Mouse (Mus musculus): ENCODE results near the gene Rps21. TPM values are rescaled to one million over a fixed set of nuclear protein-coding genes. Genes with fewer than 3 reads are reported as not detected.
A peak's percentile ranks its signal among the peaks of the same experiment; 100 is the strongest.

The Rps21 gene
- polyA plus RNA-seq, 1 experiment, result 703 TPM

DNA sequence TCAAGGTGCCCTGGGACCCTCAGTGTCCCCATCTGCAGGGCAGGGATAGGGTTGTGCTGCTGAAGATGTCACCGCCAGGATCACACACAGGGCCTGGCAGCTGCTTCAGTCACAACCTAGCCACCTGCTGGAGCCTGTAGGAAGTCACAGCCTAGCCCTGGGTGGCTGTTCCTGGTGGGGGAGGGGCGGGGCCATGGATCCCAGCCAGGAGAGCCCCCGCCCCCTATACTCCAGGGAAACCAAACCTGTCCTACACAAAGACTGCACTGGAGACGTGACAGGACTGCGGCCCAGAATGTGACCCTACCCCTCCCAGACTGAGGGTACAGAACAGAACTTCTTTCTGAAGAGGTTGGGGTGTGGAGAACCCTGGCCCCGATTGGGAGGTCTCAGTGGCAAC is 34.9 kb upstream of the Rps21 start:
- H3K4me1 ChIP-seq (ENCODE audit: control insufficient read depth, insufficient read depth, low read length), result peaks cover 9% of the 10 kb centered on the region
- H3K4me3 ChIP-seq (ENCODE audit: control insufficient read depth, low read depth, low read length), result no peak overlapping the region
- TF ChIP-seq CTCF (IDR thresholded peaks at IDR 0.05; ENCODE audit: control insufficient read depth, insufficient read depth, insufficient replicate concordance, low read depth, low read length) (no peak), POLR2A (IDR thresholded peaks at IDR 0.05; ENCODE audit: control insufficient read depth, low read depth, low read length) (no peak)
- H3K27me3 ChIP-seq (ENCODE audit: control insufficient read depth, insufficient read depth, low read length), result no peaks in the 10 kb centered on the region
- H3K36me3 ChIP-seq (ENCODE audit: control insufficient read depth, insufficient read depth, low read length), result no peaks in the 10 kb centered on the region
- H3K27ac ChIP-seq (ENCODE audit: control insufficient read depth, insufficient read depth, low read depth, low read length), result no peak overlapping the region

GRCm38 (mm10) chr2:180224647-180225043 is 32.5 kb upstream of the Rps21 start:
- TF ChIP-seq POLR2A (IDR thresholded peaks at IDR 0.05; ENCODE audit: control insufficient read depth, low read depth, low read length) (no peak), CTCF (IDR thresholded peaks at IDR 0.05; ENCODE audit: control insufficient read depth, insufficient read depth, insufficient replicate concordance, low read depth, low read length) (no peak)
- Histone ChIP-seq H3K27me3 (ENCODE audit: control insufficient read depth, insufficient read depth, low read length) (no peaks in the 10 kb centered on the region), H3K27ac (ENCODE audit: control insufficient read depth, insufficient read depth, low read depth, low read length) (no peak overlapping the region), H3K36me3 (ENCODE audit: control insufficient read depth, insufficient read depth, low read length) (no peaks in the 10 kb centered on the region), H3K4me3 (ENCODE audit: control insufficient read depth, low read depth, low read length) (peak overlapping the region; percentile 25), H3K4me1 (ENCODE audit: control insufficient read depth, insufficient read depth, low read length) (peaks cover 23% of the 10 kb centered on the region)

GRCm38 (mm10) chr2:180225044-180225761 is 32.0 kb upstream of the Rps21 start:
- H3K27ac ChIP-seq (ENCODE audit: control insufficient read depth, insufficient read depth, low read depth, low read length), result no peak overlapping the region
- H3K4me1 ChIP-seq (ENCODE audit: control insufficient read depth, insufficient read depth, low read length), result peaks cover 23% of the 10 kb centered on the region
- peak overlapping the region; percentile 51 for H3K4me3 ChIP-seq (ENCODE audit: control insufficient read depth, low read depth, low read length)
- H3K27me3 ChIP-seq (ENCODE audit: control insufficient read depth, insufficient read depth, low read length), result no peaks in the 10 kb centered on the region
- TF ChIP-seq POLR2A (IDR thresholded peaks at IDR 0.05; ENCODE audit: control insufficient read depth, low read depth, low read length), result no peak
- TF ChIP-seq CTCF (IDR thresholded peaks at IDR 0.05; ENCODE audit: control insufficient read depth, insufficient read depth, insufficient replicate concordance, low read depth, low read length), result no peak
- H3K36me3 ChIP-seq (ENCODE audit: control insufficient read depth, insufficient read depth, low read length), result no peaks in the 10 kb centered on the region

DNA sequence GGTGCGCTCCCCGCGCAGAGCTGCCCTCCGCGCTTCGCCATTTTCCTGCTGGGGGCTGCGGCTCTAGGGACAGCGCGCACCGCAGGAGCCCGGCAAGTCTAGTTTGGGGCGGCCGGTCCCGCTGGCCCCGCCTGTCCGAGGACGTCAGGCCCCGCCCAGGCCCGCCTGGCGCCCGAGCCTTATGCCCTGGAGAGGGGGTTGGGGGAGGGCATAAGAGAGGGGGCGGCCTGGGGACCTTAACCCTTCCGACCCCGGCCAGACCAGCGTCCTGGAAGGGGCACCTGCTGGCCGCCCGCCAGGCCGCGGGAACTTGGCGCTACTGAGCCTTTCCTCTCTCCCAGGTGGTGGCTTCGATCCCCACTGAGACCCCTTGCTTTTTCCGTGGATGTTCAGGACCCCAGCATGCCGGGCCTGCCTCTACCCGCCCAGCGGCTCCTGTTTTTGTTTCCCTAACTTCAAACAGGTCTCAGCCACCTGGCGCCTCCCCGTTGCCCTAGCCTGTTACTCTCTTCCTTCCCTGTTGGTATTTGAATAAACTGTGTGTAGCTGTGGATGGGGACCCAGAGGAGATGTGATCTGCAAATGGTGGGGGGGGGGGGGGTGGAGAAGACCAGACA is 31.3 kb upstream of the Rps21 start, which contains the start of gene Lama5:
Gene Lama5, minus strand, starts transcription at position 98 of the 617 bp plus-strand sequence.
- H3K4me3 ChIP-seq (ENCODE audit: control insufficient read depth, low read depth, low read length), result peak within 1 kb of the TSS; percentile 51
- H3K27me3 ChIP-seq (ENCODE audit: control insufficient read depth, insufficient read depth, low read length), result no peaks in the 10 kb centered on the region
- H3K27ac ChIP-seq (ENCODE audit: control insufficient read depth, insufficient read depth, low read depth, low read length), result no peak within 1 kb of the TSS
- peaks cover 23% of the 10 kb centered on the region for H3K4me1 ChIP-seq (ENCODE audit: control insufficient read depth, insufficient read depth, low read length)
- H3K36me3 ChIP-seq (ENCODE audit: control insufficient read depth, insufficient read depth, low read length), result no peaks in the 10 kb centered on the region
- TF ChIP-seq POLR2A (IDR thresholded peaks at IDR 0.05; ENCODE audit: control insufficient read depth, low read depth, low read length) (no peak), CTCF (IDR thresholded peaks at IDR 0.05; ENCODE audit: control insufficient read depth, insufficient read depth, insufficient replicate concordance, low read depth, low read length) (no peak)

DNA sequence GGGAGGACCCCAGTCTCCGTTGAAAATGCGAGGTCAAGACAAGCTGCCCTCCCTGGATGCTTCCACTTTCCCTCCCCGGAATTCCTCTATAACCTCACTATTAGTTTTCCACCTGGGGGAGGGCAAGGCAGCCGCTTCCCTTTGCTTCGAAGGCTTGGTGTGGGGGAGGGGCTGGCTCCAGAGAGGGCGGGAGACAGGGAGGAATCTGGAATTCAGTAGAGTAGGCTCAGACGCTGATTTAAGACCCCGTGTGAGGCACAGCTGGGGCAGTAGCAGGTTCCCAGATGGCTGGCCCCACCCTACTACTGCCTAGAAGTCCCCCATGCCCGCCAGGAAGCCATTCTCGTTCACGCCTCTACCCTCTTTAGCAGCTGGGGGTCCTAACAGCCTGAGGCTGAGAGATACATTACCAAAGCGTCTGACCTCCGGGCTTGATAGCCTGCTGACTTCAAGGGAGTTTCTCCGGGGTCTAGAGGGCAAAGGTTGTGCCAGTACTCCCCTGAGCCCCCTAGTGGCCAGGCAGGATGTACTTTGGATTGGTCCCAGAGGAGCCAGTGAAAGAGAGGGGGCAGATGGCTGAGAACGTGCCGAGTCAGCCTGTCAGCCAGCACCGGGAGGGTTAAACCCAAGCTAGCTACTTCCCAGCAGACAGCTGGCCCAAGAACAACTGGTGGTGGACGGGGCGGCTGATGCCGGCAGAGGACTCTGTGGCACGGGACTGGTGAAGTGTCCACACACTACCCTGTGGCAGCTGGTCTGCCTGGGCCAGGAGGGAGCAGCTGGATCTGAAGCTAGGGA is 29.7 kb upstream of the Rps21 start:
- Histone ChIP-seq H3K27me3 (ENCODE audit: control insufficient read depth, insufficient read depth, low read length) (no peaks in the 10 kb centered on the region), H3K4me1 (ENCODE audit: control insufficient read depth, insufficient read depth, low read length) (peaks cover 21% of the 10 kb centered on the region), H3K27ac (ENCODE audit: control insufficient read depth, insufficient read depth, low read depth, low read length) (no peak overlapping the region), H3K4me3 (ENCODE audit: control insufficient read depth, low read depth, low read length) (no peak overlapping the region), H3K36me3 (ENCODE audit: control insufficient read depth, insufficient read depth, low read length) (no peaks in the 10 kb centered on the region)
- peak; percentile 53; the same call in 1 of the 2 replicates for TF ChIP-seq CTCF (IDR thresholded peaks at IDR 0.05; ENCODE audit: control insufficient read depth, insufficient read depth, insufficient replicate concordance, low read depth, low read length)
- TF ChIP-seq POLR2A (IDR thresholded peaks at IDR 0.05; ENCODE audit: control insufficient read depth, low read depth, low read length), result no peak; the same call in 1 of the 2 replicates

DNA sequence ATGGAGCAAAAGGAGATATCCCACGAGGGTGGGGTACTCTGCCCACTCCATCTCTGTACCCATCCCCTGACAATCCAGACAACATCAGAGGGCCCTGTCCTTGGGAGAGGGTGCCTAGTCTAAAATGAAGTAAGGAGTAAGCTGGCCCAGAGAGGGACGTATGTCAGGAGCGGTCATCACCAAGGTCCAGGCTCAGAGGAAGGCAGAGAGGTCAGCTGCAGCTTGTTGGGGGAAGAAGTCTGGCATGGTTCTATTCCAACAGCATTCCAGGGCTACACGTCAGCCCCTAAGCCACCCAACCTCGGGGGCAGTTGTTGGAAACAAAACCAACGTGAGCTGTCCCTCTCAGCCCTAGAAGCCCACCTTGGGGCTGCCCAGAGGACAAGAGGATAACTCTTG is 29.1 kb upstream of the Rps21 start:
- no peaks in the 10 kb centered on the region for H3K36me3 ChIP-seq (ENCODE audit: control insufficient read depth, insufficient read depth, low read length)
- no peak overlapping the region for H3K4me3 ChIP-seq (ENCODE audit: control insufficient read depth, low read depth, low read length)
- H3K4me1 ChIP-seq (ENCODE audit: control insufficient read depth, insufficient read depth, low read length), result peaks cover 21% of the 10 kb centered on the region
- TF ChIP-seq CTCF (IDR thresholded peaks at IDR 0.05; ENCODE audit: control insufficient read depth, insufficient read depth, insufficient replicate concordance, low read depth, low read length) (no peak), POLR2A (IDR thresholded peaks at IDR 0.05; ENCODE audit: control insufficient read depth, low read depth, low read length) (no peak)
- H3K27ac ChIP-seq (ENCODE audit: control insufficient read depth, insufficient read depth, low read depth, low read length), result no peak overlapping the region
- no peaks in the 10 kb centered on the region for H3K27me3 ChIP-seq (ENCODE audit: control insufficient read depth, insufficient read depth, low read length)

- Histone ChIP-seq H3K4me1 (ENCODE audit: control insufficient read depth, insufficient read depth, low read length) (peaks cover 21% of the 10 kb centered on the region), H3K36me3 (ENCODE audit: control insufficient read depth, insufficient read depth, low read length) (no peaks in the 10 kb centered on the region), H3K27me3 (ENCODE audit: control insufficient read depth, insufficient read depth, low read length) (no peaks in the 10 kb centered on the region), H3K4me3 (ENCODE audit: control insufficient read depth, low read depth, low read length) (no peak overlapping the region), H3K27ac (ENCODE audit: control insufficient read depth, insufficient read depth, low read depth, low read length) (no peak overlapping the region)
- TF ChIP-seq CTCF (IDR thresholded peaks at IDR 0.05; ENCODE audit: control insufficient read depth, insufficient read depth, insufficient replicate concordance, low read depth, low read length) (no peak), POLR2A (IDR thresholded peaks at IDR 0.05; ENCODE audit: control insufficient read depth, low read depth, low read length) (no peak)
Measured at GRCm38 (mm10) chr2:180228592-180228991, 28.6 kb upstream of the Rps21 start.

Measured in testis, adult 2 months (tissue).